ENCODE assay signal across 18 mouse cellular contexts in genomic region chr1:145461128-145461527, GRCm38 (mm10).
"Had no signal": no experiment of that assay in that cellular context is flagged by ENCODE, and none has a peak within 500 bp of the region (broad histone marks: within the 10 kb centered on the region; RNA-seq: fewer than 3 reads in every experiment).

No protein-coding gene starts in this region.

- H3K27me3 ChIP-seq: liver, embryonic 13.5 days; liver, embryonic 15.5 days; lung, embryonic 15.5 days; megakaryocyte, embryonic 14.5 days; neural tube, embryonic 12.5 days; stomach, embryonic 15.5 days had no signal

- H3K9ac ChIP-seq: liver, embryonic 13.5 days; liver, embryonic 15.5 days; liver, postnatal 0 days; lung, embryonic 15.5 days; neural tube, embryonic 12.5 days; stomach, embryonic 15.5 days had no signal

- ATAC-seq: liver, postnatal 0 days; lung, postnatal 0 days had no signal

- H3K4me3 ChIP-seq: liver, embryonic 13.5 days; liver, embryonic 15.5 days; lung, embryonic 15.5 days; megakaryocyte, embryonic 14.5 days; neural tube, embryonic 12.5 days; stomach, embryonic 15.5 days had no signal

- H3K9me3 ChIP-seq: liver, embryonic 13.5 days; liver, embryonic 15.5 days; lung, embryonic 15.5 days; megakaryocyte, embryonic 14.5 days; neural tube, embryonic 12.5 days; stomach, embryonic 15.5 days had no signal

- DNase-seq: liver, embryonic 13.5 days; liver, postnatal 0 days; lung, adult 2 months; lung, postnatal 14 days; lung, postnatal 36 days; right cerebral cortex, postnatal 14 days; thymus, adult 2 months; thymus, postnatal 25 days; thymus, postnatal 4 days had no signal

- H3K4me2 ChIP-seq: liver, embryonic 11.5 days; liver, embryonic 13.5 days; liver, embryonic 15.5 days; lung, embryonic 15.5 days; neural tube, embryonic 12.5 days; stomach, embryonic 15.5 days had no signal

- H3K4me1 ChIP-seq: liver, embryonic 13.5 days; liver, embryonic 15.5 days; lung, embryonic 15.5 days; megakaryocyte, embryonic 14.5 days; neural tube, embryonic 12.5 days; stomach, embryonic 15.5 days had no signal

- H3K36me3 ChIP-seq: liver, embryonic 13.5 days; liver, embryonic 15.5 days; lung, embryonic 15.5 days; neural tube, embryonic 12.5 days; stomach, embryonic 15.5 days had no signal

- H3K27ac ChIP-seq: liver, embryonic 13.5 days; liver, embryonic 15.5 days; lung, embryonic 15.5 days; macrophage; neural tube, embryonic 12.5 days; stomach, embryonic 15.5 days; stomach, postnatal 0 days had no signal
